Mouse (Mus musculus) mouse trophoblast stem cell (cell line): Measurements from ENCODE around the gene Fanca.

Experiments
- in situ Hi-C, 2 experiments: fragments of 300-500 bp; cut with MseI, MboI; formaldehyde crosslinking; loops; 2 replicates in 1 of 2; 3 replicates in 1 of 2; pipeline ENCODE4 v1.15.1; 2025

Fanca gene

GRCm38 (mm10) chr8:123318467-123318911 is at the start of gene Fanca:
Gene Fanca, minus strand, starts transcription at chr8:123318576.
- in situ Hi-C loops: no loop called here

GRCm38 (mm10) chr8:123361082-123361739 is 42.8 kb upstream of the Fanca start:
- in situ Hi-C loops: no loop called here

- in situ Hi-C loops: no loop called here
Measured at GRCm38 (mm10) chr8:123353216-123353615, 34.8 kb upstream of the Fanca start.

- in situ Hi-C loops: no loop called here
Measured at GRCm38 (mm10) chr8:123352786-123353185, 34.4 kb upstream of the Fanca start.

- in situ Hi-C loops: no loop called here
Measured at GRCm38 (mm10) chr8:123352118-123352517, 33.7 kb upstream of the Fanca start.

GRCm38 (mm10) chr8:123349073-123349472 is 30.7 kb upstream of the Fanca start:
- in situ Hi-C loops: no loop called here

- in situ Hi-C loops: no loop called here
Measured at GRCm38 (mm10) chr8:123348237-123348843, 30.0 kb upstream of the Fanca start.

GRCm38 (mm10) chr8:123347293-123347692 is 28.9 kb upstream of the Fanca start:
- in situ Hi-C loops: no loop called here

GRCm38 (mm10) chr8:123345856-123346255 is 27.5 kb upstream of the Fanca start:
- in situ Hi-C loops: no loop called here

GRCm38 (mm10) chr8:123345135-123345534 is 26.8 kb upstream of the Fanca start:
- in situ Hi-C loops: no loop called here

GRCm38 (mm10) chr8:123343422-123343821 is 25.0 kb upstream of the Fanca start:
- in situ Hi-C loops: no loop called here

- in situ Hi-C loops: no loop called here
Measured at GRCm38 (mm10) chr8:123342911-123343310, 24.5 kb upstream of the Fanca start.

GRCm38 (mm10) chr8:123342253-123342652 is 23.9 kb upstream of the Fanca start:
- in situ Hi-C loops: no loop called here

GRCm38 (mm10) chr8:123341040-123342015 is 23.0 kb upstream of the Fanca start:
- in situ Hi-C loops: no loop called here

GRCm38 (mm10) chr8:123340071-123340470 is 21.7 kb upstream of the Fanca start:
- in situ Hi-C loops: no loop called here

GRCm38 (mm10) chr8:123337475-123337874 is 19.1 kb upstream of the Fanca start:
- in situ Hi-C loops: no loop called here

GRCm38 (mm10) chr8:123334467-123334866 is 16.1 kb upstream of the Fanca start:
- in situ Hi-C loops: no loop called here

- in situ Hi-C loops: no loop called here
Measured at GRCm38 (mm10) chr8:123333864-123334263, 15.5 kb upstream of the Fanca start.

- in situ Hi-C loops: no loop called here
Measured at GRCm38 (mm10) chr8:123333091-123333587, 14.8 kb upstream of the Fanca start.

- in situ Hi-C loops: no loop called here
Measured at GRCm38 (mm10) chr8:123332262-123333090, 14.1 kb upstream of the Fanca start, which contains the start of gene Spire2. Gene Spire2, plus strand, starts transcription at chr8:123332713.

GRCm38 (mm10) chr8:123331810-123332209 is 13.4 kb upstream of the Fanca start:
- in situ Hi-C loops: no loop called here
